Mouse (Mus musculus): ENCODE data around the gene Hnrnpl. TPM values are rescaled to one million over a fixed set of nuclear protein-coding genes. Genes with fewer than 3 reads are reported as not detected.

The Hnrnpl gene
- polyA plus RNA-seq (2015; fragmentation: Nextera tagmentation; extraction: Ambion mirVana) = 301 and 303 TPM in 2 replicates

DNA sequence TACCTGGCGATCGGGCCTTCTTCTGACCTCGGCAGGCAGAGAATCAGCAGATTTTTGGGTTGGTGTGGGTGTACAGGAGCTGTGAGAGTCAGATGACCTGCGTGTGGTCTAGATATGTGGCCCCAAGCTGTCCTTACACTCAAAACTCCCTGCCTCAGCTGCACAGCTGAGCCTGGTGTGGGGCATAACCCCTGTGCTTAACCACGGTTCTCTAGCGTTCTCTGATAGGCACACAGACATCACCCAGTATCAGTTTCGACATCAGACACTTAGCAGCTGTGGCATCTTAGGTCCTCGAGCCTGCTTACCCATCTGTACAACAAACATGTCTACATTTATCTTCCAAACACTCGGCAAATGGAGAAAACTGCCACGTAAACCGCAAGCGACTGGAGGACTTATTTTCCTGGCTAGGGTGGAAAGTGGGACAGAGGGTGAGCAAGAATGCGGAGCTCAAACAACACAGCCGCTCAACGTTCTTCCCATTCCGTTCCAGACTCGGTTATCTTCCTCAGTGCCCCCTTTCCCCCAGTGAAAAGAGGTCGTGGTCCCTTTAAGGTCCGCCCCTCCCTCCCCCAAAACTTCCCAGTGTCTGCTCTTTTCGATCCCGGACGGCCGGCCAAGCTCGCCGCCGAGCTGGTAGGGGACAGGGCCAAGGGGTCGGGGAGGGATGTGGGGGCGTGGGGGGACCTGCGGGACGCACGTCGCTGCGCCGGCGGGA lies at the start of gene Hnrnpl:
Hnrnpl (plus strand) TSS at position 321 of the 721 bp plus-strand sequence.
- Histone ChIP-seq H3K27ac (peak within 1 kb of the TSS; percentile 100), H3K27me3 (no peaks in the 10 kb centered on the region), H3K4me3 (peak within 1 kb of the TSS; percentile 71), H3K4me1 (peaks cover 34% of the 10 kb centered on the region), H3K4me2 (peak within 1 kb of the TSS; percentile 94), H3K9me3 (no peaks in the 10 kb centered on the region), H3K36me3 (peaks cover 15% of the 10 kb centered on the region), H3K9ac (peak within 1 kb of the TSS; percentile 95)
- WGBS = 4% methylated on average over 35 of the region's 35 CpGs
- ATAC-seq (ENCODE audit: insufficient number of reproducible peaks, insufficient read depth, low FRiP score, low TSS enrichment, low read depth) = peak; percentile 3

DNA sequence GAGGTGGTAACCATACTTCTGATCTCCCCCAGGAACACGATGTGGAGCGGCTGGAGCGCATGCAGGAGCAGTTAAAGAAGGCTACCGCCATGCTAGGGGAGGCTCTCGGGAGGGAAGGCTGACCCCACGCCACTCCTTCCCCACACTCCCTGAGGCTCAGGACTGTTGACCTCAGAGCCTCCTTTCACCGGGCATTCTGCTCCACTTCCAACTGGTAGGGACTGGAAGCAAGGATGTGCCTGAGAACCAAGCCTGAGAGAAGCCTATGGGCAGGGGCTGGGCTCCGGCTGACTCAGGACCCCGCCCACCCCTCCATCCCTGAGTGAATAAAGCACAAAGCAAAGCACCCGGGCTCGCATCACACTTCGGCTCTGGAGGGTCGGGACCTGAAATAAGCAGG lies 49.7 kb upstream of the Hnrnpl start:
- no peak for ATAC-seq (ENCODE audit: insufficient number of reproducible peaks, insufficient read depth, low FRiP score, low TSS enrichment, low read depth)
- 78% methylated on average over 13 of the region's 13 CpGs for WGBS
- Histone ChIP-seq H3K4me3 (no peak overlapping the region), H3K9ac (no peak overlapping the region), H3K27me3 (peaks cover 19% of the 10 kb centered on the region), H3K27ac (no peak overlapping the region), H3K36me3 (peaks cover 55% of the 10 kb centered on the region), H3K4me2 (no peak overlapping the region), H3K9me3 (no peaks in the 10 kb centered on the region), H3K4me1 (peaks cover 13% of the 10 kb centered on the region)

- no peaks in the 10 kb centered on the region for H3K9me3 ChIP-seq
- H3K9ac ChIP-seq = no peak overlapping the region
- no peak for ATAC-seq (ENCODE audit: insufficient number of reproducible peaks, insufficient read depth, low FRiP score, low TSS enrichment, low read depth)
- H3K4me3 ChIP-seq = no peak overlapping the region
- WGBS = 93% methylated on average over 9 of the region's 9 CpGs
- no peak overlapping the region for H3K4me2 ChIP-seq
- peaks cover 1% of the 10 kb centered on the region for H3K27me3 ChIP-seq
- peaks cover 48% of the 10 kb centered on the region for H3K36me3 ChIP-seq
- H3K27ac ChIP-seq = no peak overlapping the region
- H3K4me1 ChIP-seq = peaks cover 12% of the 10 kb centered on the region
Observed at GRCm38 (mm10) chr7:28761907-28762306, 46.4 kb upstream of the Hnrnpl start.

DNA sequence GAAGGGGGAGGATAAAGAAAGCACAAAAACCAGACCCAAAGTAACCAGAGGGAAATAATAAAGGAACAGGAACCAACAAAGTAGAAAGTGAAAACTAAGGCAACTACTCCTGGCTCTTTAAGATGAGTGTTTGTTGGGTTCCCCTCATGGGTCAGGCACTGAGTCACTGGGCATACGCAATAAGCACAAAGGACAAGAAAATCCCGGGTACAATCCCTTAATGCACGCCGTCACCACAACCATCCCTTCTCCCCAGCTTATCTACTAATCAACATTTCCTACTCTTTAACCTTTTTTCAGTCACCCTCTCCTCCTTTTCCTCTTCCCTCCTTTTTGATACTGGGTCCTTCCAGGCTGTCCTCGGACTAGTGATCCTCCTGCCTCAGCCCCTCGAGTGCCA lies 43.1 kb upstream of the Hnrnpl start:
- Histone ChIP-seq H3K9ac (peak overlapping the region; percentile 75; the same call in 1 of the 2 replicates), H3K4me1 (peaks cover 24% of the 10 kb centered on the region), H3K4me2 (peak overlapping the region; percentile 73), H3K27me3 (no peaks in the 10 kb centered on the region), H3K9me3 (no peaks in the 10 kb centered on the region), H3K27ac (no peak overlapping the region), H3K4me3 (peak overlapping the region; percentile 83; the same call in 1 of the 2 replicates), H3K36me3 (peaks cover 29% of the 10 kb centered on the region)
- ATAC-seq (ENCODE audit: insufficient number of reproducible peaks, insufficient read depth, low FRiP score, low TSS enrichment, low read depth) = no peak
- 83% methylated on average over 6 of the region's 6 CpGs for WGBS

GRCm38 (mm10) chr7:28766173-28766879 lies 42.0 kb upstream of the Hnrnpl start, which contains the start of gene Sirt2:
Gene Sirt2, plus strand, starts transcription at chr7:28766735.
- Histone ChIP-seq H3K4me3 (peak within 1 kb of the TSS; percentile 83), H3K27ac (no peak within 1 kb of the TSS), H3K36me3 (peaks cover 18% of the 10 kb centered on the region), H3K9me3 (no peaks in the 10 kb centered on the region), H3K9ac (peak within 1 kb of the TSS; percentile 78), H3K4me2 (peak within 1 kb of the TSS; percentile 76), H3K4me1 (peaks cover 24% of the 10 kb centered on the region), H3K27me3 (no peaks in the 10 kb centered on the region)
- WGBS = under 1% methylated on average over 45 of the region's 45 CpGs
- peak; percentile 96 for ATAC-seq (ENCODE audit: insufficient number of reproducible peaks, insufficient read depth, low FRiP score, low TSS enrichment, low read depth)

DNA sequence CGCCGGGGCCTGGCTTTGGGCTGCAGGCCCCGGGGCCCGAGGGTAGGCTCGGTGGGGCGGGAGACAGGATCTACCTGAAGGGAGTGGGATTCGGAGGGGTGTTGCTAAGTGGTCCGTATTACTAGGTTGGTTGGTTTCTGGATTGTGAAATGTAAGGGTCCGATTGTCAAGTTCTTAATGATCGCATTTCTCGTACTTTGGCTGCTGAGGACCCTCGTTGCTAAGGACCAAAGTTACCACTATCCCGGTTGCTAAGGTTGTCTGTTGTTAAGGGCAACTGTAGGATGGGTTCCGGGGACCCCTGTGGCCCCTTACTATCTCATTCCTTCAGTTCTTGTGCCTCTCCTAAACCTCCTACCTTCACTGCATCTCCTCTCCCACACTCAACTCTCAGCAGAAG lies 41.4 kb upstream of the Hnrnpl start:
- H3K36me3 ChIP-seq = peaks cover 14% of the 10 kb centered on the region
- peak overlapping the region; percentile 76 for H3K4me2 ChIP-seq
- peaks cover 24% of the 10 kb centered on the region for H3K4me1 ChIP-seq
- H3K27me3 ChIP-seq = no peaks in the 10 kb centered on the region
- H3K9me3 ChIP-seq = no peaks in the 10 kb centered on the region
- no peak overlapping the region for H3K27ac ChIP-seq
- H3K9ac ChIP-seq = peak overlapping the region; percentile 78
- WGBS = 6% methylated on average over 14 of the region's 14 CpGs
- peak; percentile 8; the same call in 1 of the 2 replicates for ATAC-seq (ENCODE audit: insufficient number of reproducible peaks, insufficient read depth, low FRiP score, low TSS enrichment, low read depth)
- H3K4me3 ChIP-seq = peak overlapping the region; percentile 83

GRCm38 (mm10) chr7:28767462-28767965 lies 40.8 kb upstream of the Hnrnpl start, which contains the start of gene Nfkbib:
Gene Nfkbib, minus strand, starts transcription at chr7:28767512.
- H3K36me3 ChIP-seq = peaks cover 14% of the 10 kb centered on the region
- peaks cover 24% of the 10 kb centered on the region for H3K4me1 ChIP-seq
- peak within 1 kb of the TSS; percentile 76 for H3K4me2 ChIP-seq
- H3K27me3 ChIP-seq = no peaks in the 10 kb centered on the region
- H3K9ac ChIP-seq = peak within 1 kb of the TSS; percentile 78
- WGBS = 54% methylated on average over 7 of the region's 7 CpGs
- H3K4me3 ChIP-seq = peak within 1 kb of the TSS; percentile 83
- H3K9me3 ChIP-seq = no peaks in the 10 kb centered on the region
- no peak within 1 kb of the TSS for H3K27ac ChIP-seq
- ATAC-seq (ENCODE audit: insufficient number of reproducible peaks, insufficient read depth, low FRiP score, low TSS enrichment, low read depth) = no peak

DNA sequence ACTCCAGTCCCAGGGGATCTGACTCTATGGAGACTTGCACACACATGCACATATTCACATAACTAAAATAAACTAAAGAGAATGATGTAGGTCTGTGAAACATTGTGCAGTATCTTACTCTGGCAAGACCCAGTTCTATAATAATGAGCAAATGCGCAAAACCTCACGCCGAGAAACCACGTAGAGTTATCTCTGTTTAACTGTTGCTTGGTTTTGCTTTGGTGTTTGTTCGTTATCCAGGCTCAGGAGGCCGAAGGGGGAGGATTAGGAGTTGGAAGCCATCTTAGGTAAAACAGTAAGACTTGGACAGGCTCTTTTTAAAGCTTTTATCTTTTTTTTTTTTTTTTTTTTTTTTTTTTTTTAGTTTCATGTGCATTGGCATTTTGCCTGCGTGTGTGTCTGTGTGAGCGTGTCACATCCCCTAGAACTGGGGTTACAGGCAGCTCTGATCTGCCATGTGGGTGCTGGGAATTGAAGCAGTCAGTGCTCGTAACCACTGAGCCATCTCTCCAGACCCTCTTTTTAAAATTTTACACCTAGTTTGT lies 38.9 kb upstream of the Hnrnpl start:
- ATAC-seq (ENCODE audit: insufficient number of reproducible peaks, insufficient read depth, low FRiP score, low TSS enrichment, low read depth) = no peak

GRCm38 (mm10) chr7:28770309-28770708 lies 38.0 kb upstream of the Hnrnpl start:
- H3K4me2 ChIP-seq = no peak overlapping the region
- H3K27ac ChIP-seq = no peak overlapping the region
- peaks cover 22% of the 10 kb centered on the region for H3K36me3 ChIP-seq
- no peak for ATAC-seq (ENCODE audit: insufficient number of reproducible peaks, insufficient read depth, low FRiP score, low TSS enrichment, low read depth)
- no peak overlapping the region for H3K4me3 ChIP-seq
- WGBS = 95% methylated on average over 3 of the region's 3 CpGs
- H3K4me1 ChIP-seq = peaks cover 17% of the 10 kb centered on the region
- H3K27me3 ChIP-seq = no peaks in the 10 kb centered on the region
- no peaks in the 10 kb centered on the region for H3K9me3 ChIP-seq
- H3K9ac ChIP-seq = no peak overlapping the region

More for the DNA sequence above, 38.9 kb upstream of the Hnrnpl start:
- Histone ChIP-seq H3K36me3 (peaks cover 16% of the 10 kb centered on the region), H3K4me2 (no peak overlapping the region), H3K4me1 (peaks cover 24% of the 10 kb centered on the region), H3K4me3 (no peak overlapping the region), H3K27me3 (no peaks in the 10 kb centered on the region), H3K9me3 (no peaks in the 10 kb centered on the region), H3K9ac (no peak overlapping the region), H3K27ac (no peak overlapping the region)
- WGBS = 92% methylated on average over 9 of the region's 9 CpGs

GRCm38 (mm10) chr7:28771867-28772266 lies 36.5 kb upstream of the Hnrnpl start:
- Histone ChIP-seq H3K9ac (no peak overlapping the region), H3K9me3 (no peaks in the 10 kb centered on the region), H3K4me3 (no peak overlapping the region), H3K4me1 (peaks cover 12% of the 10 kb centered on the region), H3K4me2 (no peak overlapping the region), H3K27ac (no peak overlapping the region), H3K36me3 (peaks cover 34% of the 10 kb centered on the region), H3K27me3 (no peaks in the 10 kb centered on the region)
- WGBS = 95% methylated on average over 11 of the region's 11 CpGs
- no peak for ATAC-seq (ENCODE audit: insufficient number of reproducible peaks, insufficient read depth, low FRiP score, low TSS enrichment, low read depth)

GRCm38 (mm10) chr7:28773163-28773562 lies 35.2 kb upstream of the Hnrnpl start:
- ATAC-seq (ENCODE audit: insufficient number of reproducible peaks, insufficient read depth, low FRiP score, low TSS enrichment, low read depth) = no peak
- H3K9ac ChIP-seq = no peak overlapping the region
- no peak overlapping the region for H3K27ac ChIP-seq
- peaks cover 44% of the 10 kb centered on the region for H3K36me3 ChIP-seq
- no peaks in the 10 kb centered on the region for H3K9me3 ChIP-seq
- peaks cover under 1% of the 10 kb centered on the region; the same call in 1 of the 2 replicates for H3K4me1 ChIP-seq
- WGBS = 75% methylated on average over 3 of the region's 3 CpGs
- no peak overlapping the region for H3K4me3 ChIP-seq
- no peaks in the 10 kb centered on the region for H3K27me3 ChIP-seq
- no peak overlapping the region for H3K4me2 ChIP-seq

Data from embryonic facial prominence, embryonic 13.5 days (tissue).